Mouse (Mus musculus) cerebellum, adult 8-10 months (tissue): ENCODE data around the gene Csnk2b.
A peak's percentile ranks its signal among the peaks of the same experiment; 100 is the strongest.

Experiments
- DNase-seq: peaks from one replicate; pipeline ENCODE4 v3.0.0; 2022

Csnk2b gene

DNA sequence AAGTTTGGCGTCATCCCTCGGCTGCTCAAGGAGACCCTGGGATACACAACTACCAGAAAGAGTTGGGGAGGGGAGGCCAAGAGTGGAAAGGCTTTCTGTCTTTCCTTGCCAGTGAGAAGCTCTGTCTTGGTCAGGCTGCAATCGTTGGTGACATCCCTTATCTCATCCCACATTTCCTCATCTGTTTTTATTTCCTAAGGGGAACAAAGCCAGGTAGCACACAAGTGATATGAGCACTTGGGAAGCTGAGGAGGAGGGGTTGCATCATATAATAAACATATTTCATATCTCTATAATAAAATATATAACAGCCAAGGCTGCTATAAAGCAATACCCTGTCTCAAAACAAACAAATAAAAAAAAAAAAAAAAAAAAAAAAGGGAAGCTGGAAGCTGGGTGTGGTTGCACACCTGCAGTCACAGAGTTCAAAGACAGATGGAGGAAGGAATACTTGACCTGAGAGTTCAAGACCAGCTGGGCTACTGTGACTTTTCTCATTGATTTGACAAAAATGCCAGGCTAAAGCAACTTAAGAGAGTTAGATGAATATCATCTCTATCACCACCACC is 37.8 kb downstream of the Csnk2b start:
- DNase-seq: no peak

DNA sequence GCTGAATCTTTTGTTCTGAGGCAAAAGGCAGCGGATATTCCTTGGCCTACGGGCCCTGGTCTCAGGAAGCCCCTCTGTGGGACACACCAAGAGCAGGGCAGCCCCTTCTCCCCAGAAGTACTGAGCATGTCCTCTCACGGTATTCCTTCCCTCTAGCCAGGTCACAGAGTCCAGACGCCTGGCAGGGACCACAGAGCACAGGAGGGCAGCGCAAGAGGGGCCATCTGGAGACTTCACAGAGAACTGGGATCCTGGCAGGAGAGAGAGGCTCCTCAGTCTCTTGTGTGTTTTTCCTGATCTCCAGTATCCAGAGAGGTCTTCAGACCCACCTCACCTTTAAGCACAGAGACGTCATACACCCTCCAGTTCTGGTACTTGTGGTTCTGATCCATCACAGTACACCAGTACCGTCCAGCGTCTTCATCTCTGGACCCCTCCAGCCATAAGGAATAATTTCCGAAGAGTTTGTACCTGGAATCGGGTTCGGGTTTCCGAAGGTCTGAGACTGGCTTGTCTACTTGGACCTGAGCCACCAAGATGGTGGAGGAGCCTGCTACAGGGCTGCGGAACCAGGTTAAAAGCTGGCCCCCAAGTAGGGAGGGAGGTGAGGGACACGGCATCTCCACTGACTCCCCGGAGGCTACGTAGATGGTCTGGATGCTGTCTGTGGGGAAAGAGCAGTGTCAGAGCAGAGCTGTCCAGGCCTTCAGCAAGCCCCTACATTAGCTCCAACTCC is 38.8 kb downstream of the Csnk2b start:
- DNase-seq: peak; percentile 76

DNA sequence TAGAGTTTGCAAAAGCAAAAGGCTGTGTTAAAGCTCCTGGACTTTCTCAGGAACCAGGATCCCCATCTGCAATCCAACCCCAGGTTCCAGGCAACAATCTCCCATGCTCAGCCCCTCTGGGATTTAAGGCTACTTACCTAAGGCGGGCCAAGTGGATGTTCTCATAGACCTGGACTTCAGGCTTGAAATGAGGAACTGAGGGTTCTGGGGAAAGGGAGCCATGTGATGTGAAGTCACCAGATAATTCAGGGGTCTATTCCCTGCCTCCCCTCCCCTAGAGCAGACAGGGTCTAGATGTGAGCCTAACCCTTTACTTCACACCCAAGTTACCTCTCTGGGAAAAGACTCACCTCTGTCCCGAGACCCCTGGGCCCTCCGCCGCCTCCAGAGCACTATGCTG is 41.1 kb downstream of the Csnk2b start:
- DNase-seq: no peak

DNA sequence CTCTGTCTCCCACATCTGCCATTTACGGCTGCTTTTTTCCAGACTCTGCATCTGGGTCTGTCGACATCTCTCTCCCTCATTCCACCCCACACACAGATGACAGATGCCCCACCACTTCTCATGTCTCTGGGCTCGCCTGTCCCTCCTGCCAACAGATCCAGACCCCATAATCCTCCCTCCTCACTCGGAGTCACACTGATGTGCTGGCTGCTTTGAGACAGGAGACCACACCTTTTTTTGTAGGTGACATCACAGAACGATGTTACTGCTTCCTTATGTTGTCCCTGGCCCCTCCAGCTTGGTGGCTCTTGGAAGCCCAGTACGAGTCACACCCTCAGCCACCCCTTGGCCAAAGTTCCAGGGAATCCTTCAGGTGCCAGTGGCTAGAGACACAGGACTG is 41.6 kb downstream of the Csnk2b start:
- no peak for DNase-seq

DNA sequence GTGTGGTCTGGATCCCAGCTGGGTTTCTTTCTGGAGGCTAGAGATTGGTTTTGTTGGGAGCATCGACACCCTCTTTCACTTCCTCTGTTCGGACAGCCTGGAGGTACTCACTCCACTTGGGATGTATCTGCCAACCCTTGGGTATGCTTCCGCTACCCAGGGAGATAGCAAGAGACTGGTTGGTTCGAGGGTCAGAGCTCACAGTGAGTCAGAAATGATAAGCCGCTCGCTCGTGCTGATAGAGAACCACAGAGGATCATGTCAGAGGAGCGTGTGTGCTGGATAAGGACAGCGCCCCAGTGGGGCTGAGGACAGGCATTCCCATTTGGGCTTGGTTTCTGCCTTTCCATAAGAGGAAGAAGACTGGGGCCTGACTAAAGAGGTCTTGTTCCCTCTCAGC is 42.1 kb downstream of the Csnk2b start:
- DNase-seq: no peak

DNA sequence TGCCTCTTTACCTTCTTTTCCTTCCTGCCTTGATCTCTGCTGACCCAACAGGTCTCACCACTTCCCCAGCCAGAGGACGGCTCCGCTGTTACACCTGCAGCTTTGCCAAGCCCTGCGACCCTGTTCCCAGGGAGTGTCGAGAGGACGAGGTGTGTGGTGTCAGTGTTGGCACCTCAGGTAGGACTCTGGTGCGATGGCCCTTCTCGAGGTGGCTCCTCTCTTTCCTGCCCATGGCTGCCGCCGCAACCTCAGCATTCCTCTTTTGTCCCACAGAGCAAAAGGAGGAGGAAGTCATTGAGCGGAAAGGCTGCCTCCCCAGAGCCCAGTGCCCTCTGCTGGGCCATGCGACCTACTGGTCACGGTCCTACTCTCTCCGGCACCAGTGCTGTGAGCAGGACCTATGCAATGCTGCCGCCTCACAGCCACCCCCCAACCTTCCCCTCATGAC is 44.0 kb downstream of the Csnk2b start, which contains the start of gene Ly6g6d:
Ly6g6d (minus strand) TSS at position 280 of the 448 bp plus-strand sequence.
- DNase-seq: no peak

DNA sequence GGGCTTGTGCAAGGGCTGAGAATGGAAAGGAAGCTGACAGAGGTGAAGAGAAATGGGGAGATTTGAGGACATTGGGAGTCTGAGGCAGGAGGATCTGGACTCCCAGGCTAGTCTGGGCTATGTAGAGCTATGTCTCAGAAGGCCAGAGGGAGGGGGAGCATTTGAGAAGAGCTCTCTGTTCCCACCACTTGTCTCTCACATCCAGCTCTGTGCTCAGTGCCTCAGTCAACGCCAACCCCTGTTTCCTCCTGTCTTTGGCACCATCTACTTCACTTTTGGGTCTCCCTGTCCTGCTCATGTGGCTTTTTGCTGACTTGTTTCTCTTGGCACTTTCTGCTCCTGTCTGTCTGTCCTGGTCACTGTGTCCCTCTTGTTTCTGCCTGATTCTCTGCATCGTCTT is 44.6 kb downstream of the Csnk2b start:
- no peak for DNase-seq

DNA sequence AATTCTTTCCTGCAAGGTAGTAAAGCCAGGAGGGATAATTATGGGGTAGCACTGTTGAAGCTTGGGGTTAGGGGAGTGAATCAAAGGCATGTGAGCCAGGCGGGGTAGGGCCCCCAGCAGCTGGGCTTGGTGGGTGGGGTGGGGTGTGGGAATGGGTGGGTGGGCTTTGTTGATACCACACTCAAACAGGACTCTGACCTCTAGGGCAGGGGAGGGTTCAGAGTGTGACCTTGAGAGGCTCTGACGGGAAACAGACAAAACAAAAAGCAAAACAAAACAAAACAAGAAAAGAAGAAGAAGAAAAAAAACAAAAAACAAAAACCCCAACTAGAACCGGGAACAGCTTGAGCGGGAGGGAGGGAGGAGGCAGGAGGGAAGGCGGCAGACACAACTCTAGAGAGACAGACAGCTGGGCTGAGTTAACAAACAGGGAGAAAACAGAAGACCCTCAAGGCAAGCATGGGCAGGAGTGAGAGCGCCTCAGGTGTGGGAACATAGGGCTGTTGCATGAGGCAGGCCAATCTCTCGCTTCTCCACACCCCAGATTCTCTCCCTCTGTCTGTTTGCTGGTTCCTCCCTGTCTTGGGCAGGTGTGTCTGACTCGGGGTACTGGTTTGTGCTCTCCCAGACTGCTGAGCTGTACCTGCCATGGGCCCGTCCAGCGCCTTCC is 45.2 kb downstream of the Csnk2b start, which contains the start of gene Ly6g6e:
Ly6g6e (plus strand) TSS at position 396 of the 670 bp plus-strand sequence.
- no peak for DNase-seq

DNA sequence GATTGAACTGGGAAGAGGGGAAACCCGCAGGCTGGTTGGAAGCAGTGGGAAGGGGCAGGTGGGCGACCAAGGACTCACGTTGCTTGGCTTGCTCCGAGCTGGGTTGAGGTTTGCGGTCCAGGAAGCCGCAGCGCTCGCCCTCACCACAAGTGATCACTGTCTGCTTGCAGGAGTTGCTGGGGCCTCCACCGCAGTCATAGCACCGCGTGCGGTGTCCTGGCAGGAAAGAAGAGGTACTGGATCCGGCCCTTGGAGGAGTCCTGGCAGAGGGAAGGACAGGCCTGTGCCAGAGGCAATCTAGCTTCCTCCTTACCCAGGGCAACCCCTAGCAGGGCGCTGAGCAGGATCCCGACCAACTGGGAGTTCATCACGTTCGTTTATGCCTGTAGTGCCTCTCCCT is 47.8 kb downstream of the Csnk2b start:
- peak; percentile 82 for DNase-seq

DNA sequence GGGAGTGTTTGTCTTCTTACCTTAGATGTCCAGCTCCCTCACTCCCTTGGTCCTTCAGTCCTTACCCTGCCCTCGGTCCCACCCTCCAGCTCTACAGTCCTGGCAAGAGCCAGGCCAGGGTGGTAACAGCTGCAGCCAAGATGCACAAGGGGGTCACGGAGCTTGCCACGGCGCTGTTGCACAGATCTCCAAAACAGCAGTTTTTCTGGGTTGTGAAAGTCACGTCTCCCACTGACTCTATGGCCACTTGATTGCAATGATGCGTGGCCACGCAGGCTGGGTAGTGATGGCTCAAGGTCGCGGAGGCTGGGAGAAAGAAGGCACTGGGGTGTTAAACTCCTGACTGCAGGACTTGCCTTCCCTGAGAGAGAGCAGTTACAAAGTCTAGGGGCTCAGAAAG is 50.4 kb downstream of the Csnk2b start:
- DNase-seq: no peak

DNA sequence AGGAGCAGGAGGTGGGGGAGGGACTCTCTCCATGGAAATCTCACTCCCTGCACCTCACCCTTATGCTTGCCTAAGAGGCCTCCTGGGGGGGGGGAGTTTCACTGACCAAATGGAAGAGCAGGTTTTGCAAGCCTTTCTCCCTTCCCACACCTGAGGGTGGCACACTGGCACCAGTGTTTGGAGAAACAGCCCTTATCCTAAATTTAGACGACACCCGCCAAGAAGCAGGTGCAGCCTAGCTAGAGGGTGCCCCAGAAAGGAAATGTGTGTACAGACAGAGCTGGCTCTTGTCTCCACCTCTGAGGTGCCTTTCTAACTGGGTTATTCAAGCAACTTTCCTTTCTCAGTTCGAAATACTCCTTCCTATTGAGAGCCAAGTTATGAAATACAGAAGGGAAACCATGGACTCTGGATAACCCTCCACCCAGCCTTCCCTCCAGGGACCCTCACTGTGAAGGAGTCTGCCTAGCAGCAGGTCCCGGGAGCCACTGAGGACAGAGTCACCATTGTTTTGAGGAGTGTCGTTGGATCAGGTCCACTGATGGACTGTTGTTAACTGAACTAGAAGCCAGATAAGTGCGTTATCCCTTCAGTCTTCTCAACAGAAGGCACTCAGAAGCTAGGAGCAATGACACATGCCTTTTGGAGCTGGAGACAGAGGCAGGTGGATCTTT is 51.2 kb downstream of the Csnk2b start:
- peak; percentile 84 for DNase-seq

DNA sequence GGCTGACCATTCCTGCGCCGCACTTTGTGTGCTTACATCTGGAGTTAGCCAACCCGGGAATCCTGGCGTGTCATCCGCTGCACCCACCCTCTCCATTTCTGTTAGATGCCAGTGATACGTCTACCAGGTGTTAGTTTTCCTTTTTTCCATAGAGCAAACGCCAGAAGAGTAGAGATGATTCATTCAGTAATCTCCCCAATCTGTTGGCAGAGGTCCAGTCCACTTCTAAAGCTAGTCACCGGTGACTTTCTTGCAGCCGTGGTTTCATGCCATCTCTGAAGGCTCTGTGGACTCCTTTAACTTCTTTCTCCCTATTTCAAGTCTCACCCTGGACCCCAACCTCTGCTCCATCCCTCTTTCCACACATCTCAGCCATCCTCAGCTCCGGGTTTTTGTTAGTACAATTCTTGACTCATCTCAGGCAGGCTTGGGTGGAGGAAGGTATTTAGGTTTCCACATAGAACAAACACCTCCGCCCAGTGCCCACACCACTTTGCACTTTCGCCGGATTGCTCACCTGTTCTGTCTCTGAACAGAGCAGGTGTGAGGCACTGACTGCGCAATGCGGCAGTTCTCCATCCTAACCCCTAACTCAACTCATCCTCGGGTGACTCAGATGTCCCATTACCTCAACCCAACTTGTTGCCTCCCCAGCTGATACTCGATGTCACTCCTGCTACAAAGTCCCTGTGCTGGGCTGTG is 53.5 kb downstream of the Csnk2b start:
- DNase-seq: no peak
